Mouse (Mus musculus) gastrocnemius, postnatal 14 days (tissue): ENCODE data around the gene Gm21310. TPM values are rescaled to one million over a fixed set of nuclear protein-coding genes. Genes with fewer than 3 reads are reported as not detected.
"Not testable (repeated sequence)": the region's sequence is repeated elsewhere in the genome, so short reads cannot be mapped to it uniquely, and the experiment has no call there.

ENCODE experiments used
- DNase-seq: peaks from one replicate; pipeline ENCODE4 v3.0.0; 2021; ENCODE audit warnings: mixed read lengths
- intact Hi-C: fragments of 180-260 bp; cut with DNase I; formaldehyde crosslinking; loops from one replicate; pipeline ENCODE4 v1.15.1; 2025; ENCODE audit warnings: low total_unique reads
- long read RNA-seq, 2 experiments: library from polyadenylated mRNA; stranded (forward); transcript quantifications; one replicate each; pipeline ENCODE4 v2.0.0; 2021
- total RNA-seq, 2 experiments: library from RNA; stranded (reverse); gene quantifications; 2 replicates each; pipeline ENCODE4 v1.2.3; 2021

Gene Gm21310
- total RNA-seq, result not detected
- long read RNA-seq, experiment 1, result 0 reads
- long read RNA-seq, experiment 2, result 0 reads

DNA sequence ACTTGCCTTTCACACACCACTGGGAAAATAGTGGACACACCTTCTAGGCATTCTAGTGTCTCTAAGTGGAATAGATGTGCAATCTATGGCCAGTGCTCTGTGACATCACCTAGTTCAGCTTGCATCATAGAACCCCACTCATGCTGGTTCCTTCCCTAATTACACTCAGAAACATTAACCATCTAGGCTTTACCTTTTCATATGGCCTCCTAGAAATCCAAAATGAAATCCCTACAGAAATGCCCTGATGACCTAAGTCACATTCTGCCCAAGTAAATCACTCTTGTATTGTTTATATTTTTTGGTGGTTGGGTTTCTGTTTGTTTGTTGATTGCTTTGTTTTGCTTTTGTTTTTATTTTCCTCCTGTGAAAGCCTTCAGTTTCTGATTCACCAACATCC is at the start of gene Gm21310:
Gene Gm21310, minus strand, starts transcription at position 101 of the 400 bp plus-strand sequence.
- intact Hi-C loops, result not testable (repeated sequence)

More for the DNA sequence above, at the start of gene Gm21310:
- DNase-seq, result not testable (repeated sequence)

Other genes starting within 250 kb of the Gm21310 start
- gene Gm20834, start 177.4 kb upstream of the Gm21310 start, total RNA-seq, result not detected